Mouse (Mus musculus) forebrain, postnatal 0 days (tissue): ENCODE results near the gene Sptb. TPM values are rescaled to one million over a fixed set of nuclear protein-coding genes. Genes with fewer than 3 reads are reported as not detected.
A peak's percentile ranks its signal among the peaks of the same experiment; 100 is the strongest.

Experiments
- ATAC-seq: fragments of 200-750 bp; cut with Nextera tagmentation; 2 replicates; pipeline ENCODE4 v1.8.0; 2017; ENCODE audit warnings: mild to moderate bottlenecking, moderate library complexity
- DNase-seq: peaks from one replicate; pipeline ENCODE4 v3.0.0-alpha.2; 2015
- H3K27ac ChIP-seq: fragments of 300-500 bp; sonication (generic); 2 replicates; pipeline ENCODE4 v1.5.1; 2014; ENCODE audit warnings: low read depth, mild to moderate bottlenecking, antibody characterized with exemption, low read length, moderate library complexity, mixed read lengths
- H3K27me3 ChIP-seq: fragments of 300-500 bp; sonication (generic); 2 replicates; pipeline ENCODE4 v1.6.1; 2014; ENCODE audit warnings: mild to moderate bottlenecking, low read length, mixed read lengths; ENCODE audit not compliant: insufficient read depth
- H3K36me3 ChIP-seq: fragments of 300-500 bp; sonication (generic); 2 replicates; pipeline ENCODE4 v1.6.1; 2014; ENCODE audit warnings: mild to moderate bottlenecking, moderate library complexity; ENCODE audit not compliant: insufficient read depth
- H3K4me1 ChIP-seq: fragments of 300-500 bp; sonication (generic); 2 replicates; pipeline ENCODE4 v1.6.1; 2014; ENCODE audit warnings: antibody characterized with exemption; ENCODE audit not compliant: insufficient read depth
- H3K4me2 ChIP-seq: fragments of 300-500 bp; sonication (generic); 2 replicates; pipeline ENCODE4 v1.6.1; 2014; ENCODE audit warnings: low read depth, mild to moderate bottlenecking, moderate library complexity
- H3K4me3 ChIP-seq: fragments of 300-500 bp; sonication (generic); 2 replicates; pipeline ENCODE4 v1.5.1; 2014; ENCODE audit warnings: low read depth, low read length, mixed read lengths
- H3K9ac ChIP-seq: fragments of 300-500 bp; sonication (generic); 2 replicates; pipeline ENCODE4 v1.6.1; 2014; ENCODE audit warnings: mild to moderate bottlenecking
- H3K9me3 ChIP-seq: fragments of 300-500 bp; sonication (generic); 2 replicates; pipeline ENCODE4 v1.6.1; 2016; ENCODE audit warnings: low read length
- CTCF ChIP-seq: sonication (generic); IDR thresholded peaks from 2 replicates; pipeline ENCODE4 v1.5.1; 2016; ENCODE audit warnings: antibody characterized with exemption, control low read depth, low read depth
- WGBS: fragments of 180-500 bp; shearing (Covaris S2); extraction: QIAGEN DNeasy Blood & Tissue Kit; methylation state at CpG from one replicate; pipeline ENCODE4 v1.1.7; 2014; 5-methylcytosine and 5-hydroxymethylcytosine counted together
- polyA plus RNA-seq: library from polyadenylated mRNA; unstranded; fragments of >200 nt; fragmentation: Nextera tagmentation; extraction: Ambion mirVana; gene quantifications from 2 replicates; pipeline ENCODE4 v1.2.1, GENCODE M21; 2015
- total RNA-seq: library from RNA; depleted of rRNA; stranded (reverse); fragments of >200 nt; gene quantifications from 2 replicates; pipeline ENCODE4 v1.2.3, GENCODE M21; 2014

Sptb gene
- total and polyA plus RNA-seq, 2 experiments from 2014 or later, result 3.0 to 19.6 TPM

GRCm38 (mm10) chr12:76558206-76558605 is 152.1 kb downstream of the Sptb start:
- H3K9ac ChIP-seq, result no peak overlapping the region
- H3K4me1 ChIP-seq, result no peaks in the 10 kb centered on the region
- no peaks in the 10 kb centered on the region for H3K27me3 ChIP-seq
- no peak overlapping the region for H3K4me2 ChIP-seq
- no peak for TF ChIP-seq CTCF
- no peaks in the 10 kb centered on the region for H3K36me3 ChIP-seq
- H3K27ac ChIP-seq, result no peak overlapping the region
- no peak for DNase-seq
- ATAC-seq, result no peak
- H3K4me3 ChIP-seq, result no peak overlapping the region
- 82% methylated on average over 5 of the region's 5 CpGs for WGBS
- no peaks in the 10 kb centered on the region for H3K9me3 ChIP-seq

- Histone ChIP-seq H3K4me2 (no peak overlapping the region), H3K27me3 (no peaks in the 10 kb centered on the region), H3K4me3 (no peak overlapping the region), H3K9ac (no peak overlapping the region), H3K27ac (no peak overlapping the region), H3K4me1 (no peaks in the 10 kb centered on the region), H3K9me3 (no peaks in the 10 kb centered on the region), H3K36me3 (no peaks in the 10 kb centered on the region)
- 22% methylated on average over 6 of the region's 6 CpGs for WGBS
- no peak for DNase-seq
- peak; percentile 32; the same call in 1 of the 2 replicates for ATAC-seq
- TF ChIP-seq CTCF, result no peak
Observed at GRCm38 (mm10) chr12:76556745-76557389, 153.5 kb downstream of the Sptb start.

GRCm38 (mm10) chr12:76556187-76556586 is 154.2 kb downstream of the Sptb start:
- H3K27me3 ChIP-seq, result no peaks in the 10 kb centered on the region
- 80% methylated on average over 7 of the region's 7 CpGs for WGBS
- H3K4me3 ChIP-seq, result no peak overlapping the region
- DNase-seq (no peak), ATAC-seq (no peak)
- H3K4me1 ChIP-seq, result no peaks in the 10 kb centered on the region
- H3K4me2 ChIP-seq, result no peak overlapping the region
- no peaks in the 10 kb centered on the region for H3K36me3 ChIP-seq
- H3K9ac ChIP-seq, result no peak overlapping the region
- H3K9me3 ChIP-seq, result no peaks in the 10 kb centered on the region
- no peak for TF ChIP-seq CTCF
- no peak overlapping the region for H3K27ac ChIP-seq

GRCm38 (mm10) chr12:76554871-76555386 is 155.4 kb downstream of the Sptb start:
- Histone ChIP-seq H3K4me1 (no peaks in the 10 kb centered on the region), H3K27me3 (no peaks in the 10 kb centered on the region), H3K27ac (no peak overlapping the region), H3K36me3 (no peaks in the 10 kb centered on the region), H3K9me3 (no peaks in the 10 kb centered on the region), H3K4me2 (no peak overlapping the region), H3K9ac (no peak overlapping the region), H3K4me3 (no peak overlapping the region)
- DNase-seq (no peak), ATAC-seq (no peak)
- TF ChIP-seq CTCF, result no peak
- 86% methylated on average over 3 of the region's 3 CpGs for WGBS

DNA sequence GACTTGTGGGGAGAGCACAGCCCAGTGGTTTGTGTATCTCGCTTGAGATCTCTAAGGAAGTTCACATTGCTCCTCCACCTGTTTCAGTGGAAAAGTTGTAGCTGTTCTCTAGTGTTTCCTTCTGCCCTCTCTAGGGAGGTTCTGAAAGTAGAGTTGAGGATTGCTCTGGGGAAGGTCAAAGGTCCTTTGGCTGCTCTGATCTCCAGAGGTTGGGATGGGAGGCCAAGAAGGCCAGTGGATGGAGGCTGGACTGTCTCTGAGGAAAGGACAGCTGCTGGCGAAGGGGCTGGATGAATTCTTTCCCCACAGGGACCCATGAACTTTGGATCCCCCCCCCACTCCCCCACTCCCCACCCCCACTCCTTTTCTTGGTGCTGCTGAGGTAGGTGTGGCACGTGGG is 156.0 kb downstream of the Sptb start:
- Histone ChIP-seq H3K4me2 (no peak overlapping the region), H3K4me3 (no peak overlapping the region), H3K4me1 (no peaks in the 10 kb centered on the region), H3K36me3 (no peaks in the 10 kb centered on the region), H3K27ac (no peak overlapping the region), H3K9ac (no peak overlapping the region), H3K9me3 (no peaks in the 10 kb centered on the region), H3K27me3 (no peaks in the 10 kb centered on the region)
- DNase-seq (no peak), ATAC-seq (no peak)
- TF ChIP-seq CTCF, result no peak
- 84% methylated on average over 3 of the region's 3 CpGs for WGBS

- whole genome bisulfite sequencing, result 83% methylated on average over 7 of the region's 7 CpGs
Observed at GRCm38 (mm10) chr12:76553917-76554316, 156.4 kb downstream of the Sptb start.

GRCm38 (mm10) chr12:76552958-76553357 is 157.4 kb downstream of the Sptb start:
- ATAC-seq (no peak), DNase-seq (no peak)
- H3K4me3 ChIP-seq, result no peak overlapping the region
- no peak for TF ChIP-seq CTCF
- H3K9ac ChIP-seq, result no peak overlapping the region
- H3K27me3 ChIP-seq, result no peaks in the 10 kb centered on the region
- H3K27ac ChIP-seq, result no peak overlapping the region
- no peaks in the 10 kb centered on the region for H3K4me1 ChIP-seq
- WGBS, result 98% methylated on average over 4 of the region's 4 CpGs
- H3K36me3 ChIP-seq, result no peaks in the 10 kb centered on the region
- H3K4me2 ChIP-seq, result no peak overlapping the region
- no peaks in the 10 kb centered on the region for H3K9me3 ChIP-seq

More at GRCm38 (mm10) chr12:76553917-76554316, 156.4 kb downstream of the Sptb start:
- Histone ChIP-seq H3K4me1 (no peaks in the 10 kb centered on the region), H3K9ac (no peak overlapping the region), H3K4me2 (no peak overlapping the region), H3K27me3 (no peaks in the 10 kb centered on the region), H3K9me3 (no peaks in the 10 kb centered on the region), H3K4me3 (no peak overlapping the region), H3K27ac (no peak overlapping the region), H3K36me3 (no peaks in the 10 kb centered on the region)
- ATAC-seq, result no peak
- TF ChIP-seq CTCF, result no peak
- DNase-seq, result no peak
